Mouse (Mus musculus) midbrain, embryonic 13.5 days (tissue): ENCODE measurements around the gene Ctsd. TPM values are rescaled to one million over a fixed set of nuclear protein-coding genes. Genes with fewer than 3 reads are reported as not detected.

Source experiments
- ATAC-seq: fragments of 200-750 bp; cut with Nextera tagmentation; 2 replicates; pipeline ENCODE4 v1.8.0; 2017; ENCODE audit warnings: mild to moderate bottlenecking, moderate TSS enrichment, moderate library complexity
- H3K27ac ChIP-seq: fragments of 300-500 bp; sonication (generic); 2 replicates; pipeline ENCODE4 v1.5.1; 2015; ENCODE audit warnings: inconsistent platforms, mild to moderate bottlenecking, moderate library complexity
- H3K27me3 ChIP-seq: fragments of 300-500 bp; sonication (generic); 2 replicates; pipeline ENCODE4 v1.6.1; 2015; ENCODE audit warnings: mild to moderate bottlenecking, inconsistent platforms
- H3K36me3 ChIP-seq: fragments of 300-500 bp; sonication (generic); 2 replicates; pipeline ENCODE4 v1.6.1; 2015; ENCODE audit warnings: mild to moderate bottlenecking, inconsistent platforms
- H3K4me1 ChIP-seq: fragments of 300-500 bp; sonication (generic); replicated peaks from 2 replicates; pipeline ENCODE4 v1.6.1; 2015; ENCODE audit warnings: inconsistent platforms
- H3K4me2 ChIP-seq: fragments of 300-500 bp; sonication (generic); replicated peaks from 2 replicates; pipeline ENCODE4 v1.6.1; 2015; ENCODE audit warnings: moderate library complexity, mild to moderate bottlenecking, inconsistent platforms
- H3K4me3 ChIP-seq: fragments of 300-500 bp; sonication (generic); replicated peaks from 2 replicates; pipeline ENCODE4 v1.5.1; 2015; ENCODE audit warnings: mild to moderate bottlenecking, inconsistent platforms
- H3K9ac ChIP-seq: fragments of 300-500 bp; sonication (generic); replicated peaks from 2 replicates; pipeline ENCODE4 v1.6.1; 2015; ENCODE audit warnings: mild to moderate bottlenecking, inconsistent platforms
- H3K9me3 ChIP-seq: fragments of 300-500 bp; sonication (generic); 2 replicates; pipeline ENCODE4 v1.6.1; 2016; ENCODE audit warnings: mild to moderate bottlenecking, inconsistent platforms
- WGBS: fragments of 180-500 bp; shearing (Covaris S2); methylation state at CpG from one replicate; pipeline ENCODE4 v1.1.7; 2015; 5-methylcytosine and 5-hydroxymethylcytosine counted together
- polyA plus RNA-seq: library from polyadenylated mRNA; unstranded; fragments of >200 nt; fragmentation: Nextera tagmentation; extraction: Ambion mirVana; gene quantifications from 2 replicates; pipeline ENCODE4 v1.2.1, GENCODE M21; 2015

Gene Ctsd
- polyA plus RNA-seq, 1 experiment from 2014 or later, result 206 TPM

DNA sequence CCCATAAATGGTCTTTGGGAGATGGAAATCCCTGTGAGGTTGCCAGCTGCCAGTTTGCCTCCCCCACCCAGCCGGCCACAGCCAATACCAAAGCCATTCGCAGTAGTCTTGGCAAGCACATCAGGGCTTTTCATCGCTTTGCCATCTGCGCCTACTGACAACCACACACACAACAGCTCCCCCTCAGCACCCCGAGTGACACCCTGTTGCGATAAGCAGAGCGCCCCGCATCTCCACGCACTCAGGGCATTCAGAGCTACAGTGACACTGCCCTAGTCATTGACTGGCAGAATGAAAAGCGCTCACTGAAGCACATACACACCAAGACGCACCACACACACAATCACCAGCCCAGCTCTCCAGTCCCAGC is 16.5 kb downstream of the Ctsd start:
- ATAC-seq, result no peak
- Histone ChIP-seq H3K27ac (no peak overlapping the region), H3K4me2 (peak overlapping the region; percentile 64), H3K4me3 (peak overlapping the region; percentile 40), H3K36me3 (peaks cover 23% of the 10 kb centered on the region), H3K27me3 (peaks cover 61% of the 10 kb centered on the region), H3K4me1 (peaks cover 12% of the 10 kb centered on the region), H3K9me3 (no peaks in the 10 kb centered on the region), H3K9ac (no peak overlapping the region)
- WGBS, result 26% methylated on average over 11 of the region's 11 CpGs

DNA sequence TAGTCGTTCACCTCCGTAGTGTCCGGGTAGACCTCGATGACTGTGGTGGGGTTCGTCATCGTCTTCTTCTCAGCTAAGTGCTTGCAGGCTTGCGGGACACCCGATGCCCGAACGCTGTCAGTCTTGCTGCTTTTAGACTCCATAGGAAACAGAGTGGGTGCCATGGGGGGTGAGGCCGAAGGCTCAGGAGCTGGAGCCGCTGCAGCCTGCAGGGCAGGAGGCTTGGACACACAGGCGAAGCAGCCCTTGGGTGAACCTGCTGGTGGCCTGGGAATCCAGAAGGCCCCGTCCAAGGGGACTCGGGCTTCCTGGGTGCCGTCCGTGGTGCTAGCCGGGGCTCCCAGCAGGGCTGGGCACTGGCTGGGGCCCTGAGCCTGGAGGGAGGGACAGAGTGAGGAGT is 16.9 kb downstream of the Ctsd start:
- no peak overlapping the region for H3K4me3 ChIP-seq
- no peak overlapping the region for H3K27ac ChIP-seq
- WGBS, result 85% methylated on average over 18 of the region's 18 CpGs
- ATAC-seq, result no peak
- H3K9ac ChIP-seq, result no peak overlapping the region
- no peaks in the 10 kb centered on the region for H3K9me3 ChIP-seq
- peaks cover 12% of the 10 kb centered on the region for H3K4me1 ChIP-seq
- peaks cover 19% of the 10 kb centered on the region for H3K36me3 ChIP-seq
- H3K4me2 ChIP-seq, result 0 out of 2 replicates have a peak overlapping the region, but pooled peaks have one; percentile 64
- peaks cover 61% of the 10 kb centered on the region for H3K27me3 ChIP-seq

DNA sequence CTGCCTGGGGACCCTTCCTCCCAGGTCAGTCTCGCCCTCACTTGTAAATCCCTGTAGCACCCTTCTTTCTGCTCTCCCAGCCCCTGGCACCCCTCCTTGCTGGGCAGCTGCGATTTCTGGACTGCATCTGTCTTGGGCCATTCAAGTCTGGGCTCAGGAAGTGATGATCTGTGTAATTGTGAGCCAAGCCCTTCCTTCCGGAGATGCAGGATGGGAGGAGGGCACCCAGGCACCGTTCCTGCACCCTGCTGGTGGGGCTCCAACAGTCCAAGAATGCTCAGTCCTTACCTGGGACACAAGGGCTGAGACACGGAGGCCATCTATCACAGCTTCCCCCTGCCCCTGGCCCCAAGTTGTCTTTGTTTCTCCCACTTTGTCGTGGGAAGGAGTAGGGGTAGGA is 18.0 kb downstream of the Ctsd start:
- peaks cover 8% of the 10 kb centered on the region; the same call in 1 of the 2 replicates for H3K36me3 ChIP-seq
- no peak overlapping the region for H3K9ac ChIP-seq
- no peaks in the 10 kb centered on the region for H3K9me3 ChIP-seq
- WGBS, result 69% methylated on average over 6 of the region's 6 CpGs
- no peak overlapping the region for H3K4me3 ChIP-seq
- H3K27ac ChIP-seq, result no peak overlapping the region
- H3K4me1 ChIP-seq, result peaks cover 12% of the 10 kb centered on the region
- peaks cover 61% of the 10 kb centered on the region for H3K27me3 ChIP-seq
- no peak for ATAC-seq
- no peak overlapping the region for H3K4me2 ChIP-seq

DNA sequence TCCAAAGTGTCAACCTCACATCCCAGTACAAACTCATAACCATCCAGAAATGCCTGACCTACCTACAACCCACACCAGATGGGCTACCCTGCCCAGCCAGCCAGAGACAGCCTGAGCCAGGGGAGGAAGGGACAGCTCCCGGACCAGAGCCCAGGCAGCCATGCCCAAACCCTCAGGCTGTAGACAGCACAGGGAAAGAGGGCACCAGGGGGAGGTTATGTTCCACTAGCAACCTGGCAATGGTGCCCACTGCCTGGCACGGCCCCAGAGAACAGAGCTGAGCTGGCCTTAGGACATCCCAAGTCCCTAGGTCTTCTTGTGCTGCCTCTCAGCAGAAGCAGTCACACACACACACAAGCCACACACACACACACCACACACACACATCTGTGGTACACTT is 19.0 kb downstream of the Ctsd start:
- Histone ChIP-seq H3K4me1 (peaks cover 12% of the 10 kb centered on the region), H3K9me3 (no peaks in the 10 kb centered on the region), H3K27me3 (peaks cover 59% of the 10 kb centered on the region), H3K4me2 (no peak overlapping the region), H3K36me3 (no peaks in the 10 kb centered on the region), H3K9ac (no peak overlapping the region), H3K27ac (no peak overlapping the region), H3K4me3 (no peak overlapping the region)
- no peak for ATAC-seq
- WGBS, result 76% methylated on average over 2 of the region's 2 CpGs

DNA sequence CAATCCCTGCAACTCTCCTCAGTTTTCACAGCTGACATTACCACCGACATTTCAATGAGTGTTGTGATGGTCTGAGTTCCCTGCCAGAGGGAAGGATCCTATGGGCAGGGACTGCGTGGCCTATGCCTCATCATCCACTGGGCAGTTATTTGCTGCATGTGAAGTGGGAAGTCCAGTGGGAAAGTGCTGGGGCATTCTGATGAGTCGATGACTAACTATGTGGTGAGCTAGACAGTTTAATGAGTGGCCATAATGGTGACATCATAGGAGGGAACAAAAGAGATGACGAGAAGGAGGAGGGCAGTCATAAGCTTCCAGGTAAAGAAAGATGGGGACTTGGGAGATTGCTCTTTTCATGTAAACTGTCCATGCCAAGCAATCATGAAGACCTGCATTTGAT is 24.7 kb downstream of the Ctsd start:
- Histone ChIP-seq H3K4me2 (no peak overlapping the region), H3K9me3 (no peaks in the 10 kb centered on the region), H3K9ac (no peak overlapping the region), H3K4me3 (no peak overlapping the region), H3K4me1 (no peaks in the 10 kb centered on the region), H3K36me3 (no peaks in the 10 kb centered on the region), H3K27ac (no peak overlapping the region), H3K27me3 (peaks cover 3% of the 10 kb centered on the region; the same call in 1 of the 2 replicates)
- no peak for ATAC-seq
- 86% methylated on average over 4 of the region's 4 CpGs for WGBS

DNA sequence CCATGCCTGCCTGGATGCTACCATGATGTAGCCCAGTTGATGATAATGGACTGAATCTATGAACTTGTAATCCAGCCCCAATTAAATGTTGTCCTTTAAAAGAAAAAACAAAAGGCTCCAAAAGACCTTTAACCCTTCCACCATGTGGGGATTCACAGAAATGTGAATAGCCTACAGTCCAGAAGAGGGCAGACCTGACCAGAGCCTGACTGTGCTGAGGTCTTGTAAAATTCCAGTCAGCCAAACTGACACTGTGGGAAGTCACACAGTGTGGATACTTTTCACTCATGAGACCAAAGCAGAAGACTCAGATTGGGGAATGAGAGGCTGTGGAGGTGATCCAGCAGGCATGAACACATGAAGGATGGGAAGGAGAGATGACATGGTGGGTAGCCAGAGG is 27.1 kb downstream of the Ctsd start:
- H3K4me2 ChIP-seq, result no peak overlapping the region
- no peaks in the 10 kb centered on the region for H3K36me3 ChIP-seq
- no peak for ATAC-seq
- H3K27me3 ChIP-seq, result no peaks in the 10 kb centered on the region
- H3K9ac ChIP-seq, result no peak overlapping the region
- no peak overlapping the region for H3K27ac ChIP-seq
- no peaks in the 10 kb centered on the region for H3K9me3 ChIP-seq
- no peaks in the 10 kb centered on the region for H3K4me1 ChIP-seq
- no peak overlapping the region for H3K4me3 ChIP-seq

DNA sequence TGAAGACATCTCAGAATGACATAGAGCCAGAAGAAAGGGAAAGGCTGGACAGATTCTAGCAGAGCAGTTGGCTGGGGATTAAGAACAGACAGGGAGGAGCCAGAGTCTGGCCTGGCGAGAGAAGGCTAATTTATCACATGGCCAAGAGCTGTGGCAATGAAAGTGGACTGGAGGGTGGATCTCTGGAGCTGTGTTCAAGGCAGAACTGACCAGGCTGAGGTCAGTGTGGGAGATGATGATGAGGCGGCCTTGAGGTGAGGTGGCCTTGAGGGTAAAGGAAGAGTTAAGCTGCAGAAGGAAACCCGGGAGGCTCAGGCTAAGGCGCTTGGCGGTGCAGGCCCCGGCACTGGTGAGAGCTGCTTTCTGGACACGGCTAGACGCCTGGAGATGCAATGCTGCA is 28.7 kb downstream of the Ctsd start:
- ATAC-seq, result no peak

DNA sequence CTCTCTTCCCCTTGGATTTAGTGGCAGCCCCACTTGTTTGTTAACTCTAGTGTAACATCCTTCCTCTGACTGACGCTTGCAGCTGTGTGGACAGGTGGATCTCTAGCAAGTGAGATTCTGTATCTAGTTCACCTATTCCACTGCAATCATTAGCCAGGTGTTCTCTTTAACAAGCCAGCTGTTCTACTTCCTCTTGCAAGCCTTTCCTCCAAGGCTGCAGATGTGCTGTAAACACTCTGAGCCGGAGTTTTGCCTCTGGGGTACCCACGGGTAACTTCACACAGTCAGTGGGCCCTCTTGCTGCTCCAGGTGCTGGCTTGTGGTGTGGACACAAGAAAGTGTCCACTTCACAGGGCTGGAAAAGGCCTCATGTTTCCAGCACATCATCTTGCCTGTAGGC is 30.3 kb downstream of the Ctsd start:
- no peak overlapping the region for H3K4me2 ChIP-seq
- no peaks in the 10 kb centered on the region for H3K36me3 ChIP-seq
- H3K9me3 ChIP-seq, result no peaks in the 10 kb centered on the region
- ATAC-seq, result no peak
- H3K4me3 ChIP-seq, result no peak overlapping the region
- no peaks in the 10 kb centered on the region for H3K27me3 ChIP-seq
- WGBS, result 88% methylated on average over 3 of the region's 3 CpGs
- no peak overlapping the region for H3K27ac ChIP-seq
- H3K4me1 ChIP-seq, result peaks cover 1% of the 10 kb centered on the region; the same call in 1 of the 2 replicates
- H3K9ac ChIP-seq, result no peak overlapping the region

More for the DNA sequence above, 28.7 kb downstream of the Ctsd start:
- H3K4me2 ChIP-seq, result no peak overlapping the region
- no peak overlapping the region for H3K27ac ChIP-seq
- no peaks in the 10 kb centered on the region for H3K9me3 ChIP-seq
- no peak overlapping the region for H3K4me3 ChIP-seq
- H3K27me3 ChIP-seq, result no peaks in the 10 kb centered on the region
- H3K36me3 ChIP-seq, result no peaks in the 10 kb centered on the region
- no peaks in the 10 kb centered on the region for H3K4me1 ChIP-seq
- no peak overlapping the region for H3K9ac ChIP-seq
- 68% methylated on average over 8 of the region's 8 CpGs for WGBS

DNA sequence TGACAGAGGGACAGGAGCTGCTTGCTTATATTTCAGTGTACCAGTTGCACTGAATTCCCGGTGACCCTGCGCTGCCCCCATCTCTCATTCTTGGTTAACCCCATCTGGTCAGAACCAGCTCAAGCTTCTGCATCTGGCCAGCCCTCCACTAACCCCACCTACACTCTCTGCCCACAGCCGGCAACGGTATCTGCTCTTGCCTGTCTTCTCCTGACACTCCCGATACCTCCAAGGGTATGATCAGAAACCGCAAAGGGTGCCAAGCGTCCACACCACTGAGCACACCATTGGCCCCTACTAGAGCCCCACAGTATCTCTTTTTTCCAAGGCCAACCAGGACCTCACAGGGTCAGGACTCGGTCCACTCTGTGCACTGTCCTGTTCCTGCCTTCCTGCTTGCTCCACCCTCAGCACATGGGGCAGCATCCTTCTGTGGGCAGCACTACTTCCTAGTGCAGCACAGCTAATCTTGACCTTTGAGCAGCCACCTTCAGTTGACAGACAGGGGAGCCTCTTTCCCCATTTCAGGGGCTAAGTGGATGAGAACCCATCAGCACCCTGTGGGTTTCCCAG is 33.1 kb downstream of the Ctsd start:
- ATAC-seq, result no peak
- Histone ChIP-seq H3K4me3 (no peak overlapping the region), H3K4me2 (no peak overlapping the region), H3K27me3 (no peaks in the 10 kb centered on the region), H3K4me1 (peaks cover 16% of the 10 kb centered on the region), H3K9ac (no peak overlapping the region), H3K9me3 (no peaks in the 10 kb centered on the region), H3K36me3 (no peaks in the 10 kb centered on the region), H3K27ac (no peak overlapping the region)
- 88% methylated on average over 8 of the region's 8 CpGs for WGBS

DNA sequence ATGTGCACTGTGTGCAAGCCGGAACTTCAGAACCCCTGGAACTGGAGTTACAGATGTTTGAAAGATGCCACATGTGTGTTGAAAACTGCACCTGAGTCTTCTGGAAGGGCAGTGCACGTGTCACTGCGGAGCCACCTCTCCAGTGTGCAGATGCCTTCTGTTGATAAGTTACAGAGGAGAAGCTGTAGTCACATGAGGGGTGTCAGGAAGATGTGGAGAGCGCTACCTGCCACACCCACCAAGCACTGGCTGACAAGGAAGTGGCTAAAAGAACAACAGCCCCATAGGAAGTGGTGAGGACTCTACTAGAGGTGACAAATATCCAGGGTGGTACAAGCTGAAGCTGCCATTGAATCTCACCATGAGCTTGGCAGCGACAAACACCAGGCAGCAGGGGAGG is 34.0 kb downstream of the Ctsd start:
- ATAC-seq, result no peak
- Histone ChIP-seq H3K9ac (no peak overlapping the region), H3K4me1 (peaks cover 24% of the 10 kb centered on the region), H3K4me2 (no peak overlapping the region), H3K27ac (no peak overlapping the region), H3K27me3 (no peaks in the 10 kb centered on the region), H3K9me3 (no peaks in the 10 kb centered on the region), H3K36me3 (no peaks in the 10 kb centered on the region), H3K4me3 (no peak overlapping the region)
- WGBS, result 76% methylated on average over 5 of the region's 5 CpGs

DNA sequence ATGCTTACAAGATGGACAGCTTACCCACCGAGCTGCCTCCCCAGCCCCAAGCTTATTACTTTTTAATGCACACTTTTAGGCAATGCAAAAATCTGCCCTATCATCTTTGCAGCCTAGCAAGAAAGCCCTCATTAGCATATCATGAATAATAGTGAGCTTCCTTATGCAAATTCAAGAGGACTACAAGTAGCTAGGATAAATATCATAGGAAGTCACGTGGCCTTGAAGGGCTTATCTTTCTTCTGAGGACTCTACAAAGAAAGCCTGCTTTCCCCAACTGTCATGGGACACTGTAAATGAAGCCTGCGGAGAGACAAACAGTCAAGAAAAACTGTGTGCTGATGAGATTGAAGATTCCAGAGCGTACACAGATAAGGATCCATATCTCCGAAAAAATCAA is 36.3 kb downstream of the Ctsd start:
- Histone ChIP-seq H3K4me2 (no peak overlapping the region), H3K9me3 (no peaks in the 10 kb centered on the region), H3K27me3 (no peaks in the 10 kb centered on the region), H3K9ac (no peak overlapping the region), H3K27ac (peak overlapping the region; percentile 41), H3K4me3 (no peak overlapping the region), H3K36me3 (no peaks in the 10 kb centered on the region), H3K4me1 (peaks cover 24% of the 10 kb centered on the region)
- peak; percentile 57 for ATAC-seq
- WGBS, result 52% methylated on average over 5 of the region's 5 CpGs

DNA sequence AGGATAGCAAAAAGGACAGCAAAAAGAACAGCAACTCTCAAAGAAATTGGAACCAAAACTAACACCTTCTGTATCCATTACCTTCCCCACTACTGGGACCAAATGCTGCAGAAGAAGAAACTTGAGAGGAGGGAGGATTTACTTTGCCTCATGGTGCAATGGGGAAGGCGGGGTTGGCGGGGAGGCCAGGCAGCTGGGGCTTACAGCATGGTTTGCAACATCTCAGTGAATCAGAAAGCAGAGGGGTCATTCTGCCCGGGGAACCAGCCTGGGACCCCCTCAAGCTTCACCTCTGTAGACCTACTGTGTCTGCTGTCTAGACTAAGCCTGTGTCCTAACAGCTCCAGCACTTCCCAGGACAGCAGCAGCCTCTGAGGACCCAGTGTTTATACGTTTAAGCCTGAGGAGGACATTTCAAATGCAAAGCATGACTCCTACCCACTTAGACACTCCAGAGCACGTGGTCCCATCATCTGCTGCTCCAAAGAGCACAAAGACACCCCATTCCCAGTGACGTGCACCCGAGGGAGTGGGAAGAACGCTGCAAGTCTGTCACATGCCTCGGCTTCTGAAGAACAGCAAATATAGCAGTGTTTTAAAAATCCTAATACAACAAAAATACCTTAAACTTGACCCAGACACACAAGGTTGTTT is 38.4 kb downstream of the Ctsd start:
- WGBS, result 14% methylated on average over 9 of the region's 9 CpGs
- H3K9me3 ChIP-seq, result no peaks in the 10 kb centered on the region
- H3K4me1 ChIP-seq, result peaks cover 24% of the 10 kb centered on the region
- no peak overlapping the region for H3K9ac ChIP-seq
- ATAC-seq, result peak; percentile 79
- no peaks in the 10 kb centered on the region for H3K27me3 ChIP-seq
- peak overlapping the region; percentile 64 for H3K27ac ChIP-seq
- H3K36me3 ChIP-seq, result no peaks in the 10 kb centered on the region
- H3K4me2 ChIP-seq, result peak overlapping the region; percentile 14
- H3K4me3 ChIP-seq, result no peak overlapping the region

DNA sequence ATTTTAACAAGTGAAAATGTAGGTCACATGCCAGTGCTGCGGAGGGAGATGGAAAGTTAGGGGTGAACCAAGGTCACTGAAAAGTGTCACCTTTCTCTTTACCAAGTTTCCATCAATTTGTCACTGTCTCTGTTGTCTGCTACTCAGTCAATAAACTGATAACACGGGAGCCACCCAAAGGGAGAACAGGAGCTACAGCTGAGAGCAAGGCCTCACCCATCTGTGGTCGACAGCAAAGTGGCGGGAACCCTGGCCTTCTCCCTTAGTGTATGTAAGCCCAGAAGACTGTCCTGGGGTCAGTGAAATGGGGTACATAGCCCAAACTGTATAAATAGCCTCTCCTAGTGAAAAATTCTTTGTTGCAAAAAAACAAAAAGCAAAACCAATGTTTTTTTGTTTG is 40.3 kb downstream of the Ctsd start:
- Histone ChIP-seq H3K4me1 (peaks cover 22% of the 10 kb centered on the region), H3K4me3 (no peak overlapping the region), H3K9me3 (no peaks in the 10 kb centered on the region), H3K9ac (no peak overlapping the region), H3K4me2 (no peak overlapping the region), H3K27me3 (no peaks in the 10 kb centered on the region), H3K36me3 (no peaks in the 10 kb centered on the region), H3K27ac (no peak overlapping the region)
- no peak for ATAC-seq
- 84% methylated on average over 4 of the region's 4 CpGs for WGBS
